Mouse (Mus musculus) lung, postnatal 36 days (tissue): ENCODE measurements around the gene Irs3.
A peak's percentile ranks its signal among the peaks of the same experiment; 100 is the strongest.

Source experiments
- DNase-seq: peaks from one replicate; pipeline ENCODE4 v3.0.0; 2022; ENCODE audit warnings: mixed read lengths

The Irs3 gene

GRCm38 (mm10) chr5:137654746-137655145 lies 9.2 kb upstream of the Irs3 start:
- no peak for DNase-seq

- DNase-seq: no peak
These were observed 7.9 kb upstream of the Irs3 start for GRCm38 (mm10) chr5:137653366-137653765.

DNA sequence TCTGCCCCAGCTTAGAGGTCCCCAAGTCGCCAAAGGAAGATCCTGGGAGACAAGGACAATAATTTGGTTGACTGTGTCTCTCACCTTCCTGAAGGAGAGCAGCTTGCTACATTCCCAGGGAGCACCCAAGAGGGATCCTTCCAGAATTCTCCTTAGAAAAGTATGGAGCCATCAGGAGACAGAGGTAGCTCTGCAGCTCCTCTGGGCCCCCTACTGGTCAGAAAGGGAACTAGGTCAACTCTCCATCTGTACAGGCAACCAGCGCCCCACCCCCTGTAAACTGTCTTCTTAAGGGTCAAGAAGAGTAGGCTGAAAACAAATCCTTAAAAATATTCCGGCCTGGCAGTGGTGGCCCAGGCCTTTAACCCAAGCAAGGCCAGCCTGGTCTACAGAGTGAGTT lies 7.0 kb upstream of the Irs3 start:
- peak; percentile 89 for DNase-seq

- peak; percentile 34 for DNase-seq
These were observed 4.4 kb upstream of the Irs3 start for GRCm38 (mm10) chr5:137649669-137650571.

DNA sequence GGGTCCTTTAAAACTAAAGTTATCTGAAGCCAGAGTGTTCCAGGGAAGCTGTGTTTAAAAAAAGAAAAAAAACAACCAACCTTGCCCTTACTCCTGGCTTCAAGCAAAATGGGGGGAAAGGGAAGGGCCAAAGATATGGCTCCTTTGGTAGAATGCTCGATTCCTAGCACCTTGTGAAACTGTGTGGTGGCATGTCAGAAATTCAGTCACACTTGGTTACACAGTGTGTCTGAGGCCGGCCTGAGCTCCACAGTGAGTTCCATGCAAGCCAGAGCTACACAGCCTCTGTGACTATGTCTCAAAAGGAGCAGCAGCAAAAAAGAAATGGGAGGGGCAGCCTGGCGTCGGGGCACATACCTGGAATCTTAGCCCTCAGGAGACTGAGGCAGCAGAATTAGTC lies 3.7 kb upstream of the Irs3 start:
- no peak for DNase-seq

DNA sequence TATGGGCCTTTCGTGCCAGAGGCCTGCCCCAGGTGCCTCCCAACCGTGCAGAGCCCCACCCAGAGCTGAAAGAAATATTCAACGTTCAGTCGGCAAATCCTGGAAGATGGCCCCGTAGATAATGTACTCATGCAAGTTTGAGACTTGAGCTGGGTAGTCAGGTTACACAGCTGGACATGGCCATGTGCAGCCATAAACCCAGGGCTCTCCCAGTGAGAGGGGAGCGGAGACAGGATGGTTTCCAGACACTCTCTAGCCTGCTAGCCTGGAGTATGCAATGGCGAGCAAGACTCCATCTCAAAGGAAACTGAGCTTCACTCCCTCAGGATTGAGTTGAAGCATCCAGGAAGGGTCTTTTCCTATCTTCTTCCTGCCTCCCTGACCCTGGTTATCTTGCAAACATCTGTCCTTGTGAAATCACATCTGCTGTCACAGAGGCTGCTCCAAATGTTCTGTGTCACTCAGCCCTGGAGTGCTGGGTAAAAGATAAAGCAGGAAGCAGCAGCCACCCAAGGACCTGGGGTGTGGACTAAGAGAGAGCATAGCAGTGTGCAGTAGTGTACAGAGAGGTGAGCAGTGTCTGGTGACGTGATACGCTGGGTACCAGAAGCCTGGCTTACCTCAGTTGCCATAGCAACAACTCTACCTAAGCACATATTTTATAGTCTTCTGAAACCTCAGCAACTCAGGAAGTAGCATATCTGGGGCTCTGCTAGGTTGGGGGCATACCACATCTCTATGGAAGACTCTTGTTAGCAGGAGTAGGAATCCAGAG lies 2.5 kb upstream of the Irs3 start:
- no peak for DNase-seq

- peak; percentile 45 for DNase-seq
These were observed 343 bp downstream of the Irs3 start for GRCm38 (mm10) chr5:137645091-137645651.

DNA sequence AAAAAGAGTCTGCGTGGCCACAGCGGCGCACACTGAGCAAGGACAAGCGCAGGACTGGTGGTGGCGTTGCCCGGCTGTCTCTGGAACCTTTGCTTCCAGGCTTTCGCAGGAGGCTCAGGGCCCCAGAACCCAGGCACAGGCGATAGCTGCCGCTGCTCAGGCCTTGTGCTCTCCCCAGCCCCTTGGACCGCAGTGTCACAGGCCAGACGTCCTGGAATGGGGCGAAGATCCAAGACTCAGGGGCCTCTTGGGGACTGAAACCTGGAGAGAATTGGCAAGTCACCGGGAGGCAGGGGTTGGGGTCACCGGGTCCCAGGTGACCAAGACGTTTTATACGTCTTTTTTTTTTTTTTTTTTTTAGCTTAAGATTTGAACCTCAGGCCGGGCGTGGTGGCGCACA lies 1.0 kb downstream of the Irs3 start:
- no peak for DNase-seq

GRCm38 (mm10) chr5:137642886-137643285 lies 2.6 kb downstream of the Irs3 start:
- no peak for DNase-seq

DNA sequence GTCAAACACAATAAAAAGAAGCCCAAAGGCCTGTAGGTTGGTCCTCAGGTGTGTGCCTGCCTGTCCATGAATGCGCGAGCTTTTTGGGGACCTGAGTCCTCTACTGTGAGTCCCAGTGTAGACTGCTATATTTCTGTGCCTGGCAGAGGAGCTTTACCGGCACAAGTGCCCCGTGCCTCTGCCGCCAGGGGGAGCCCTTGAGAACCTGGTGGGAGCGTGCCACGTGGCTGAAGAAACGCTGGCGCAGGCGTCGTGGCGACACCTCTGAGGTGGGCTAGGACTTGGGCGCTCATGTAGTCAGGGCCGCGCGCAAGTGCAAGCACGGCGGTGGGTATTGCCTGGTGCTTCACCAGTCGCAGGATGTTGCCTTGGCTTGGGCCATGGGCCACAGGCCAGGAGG lies 4.5 kb downstream of the Irs3 start, which contains the start of gene Sap25:
Sap25 (plus strand) TSS at position 281 of the 400 bp plus-strand sequence.
- peak; percentile 46 for DNase-seq

GRCm38 (mm10) chr5:137639472-137639871 lies 6.0 kb downstream of the Irs3 start:
- DNase-seq: peak; percentile 58

DNA sequence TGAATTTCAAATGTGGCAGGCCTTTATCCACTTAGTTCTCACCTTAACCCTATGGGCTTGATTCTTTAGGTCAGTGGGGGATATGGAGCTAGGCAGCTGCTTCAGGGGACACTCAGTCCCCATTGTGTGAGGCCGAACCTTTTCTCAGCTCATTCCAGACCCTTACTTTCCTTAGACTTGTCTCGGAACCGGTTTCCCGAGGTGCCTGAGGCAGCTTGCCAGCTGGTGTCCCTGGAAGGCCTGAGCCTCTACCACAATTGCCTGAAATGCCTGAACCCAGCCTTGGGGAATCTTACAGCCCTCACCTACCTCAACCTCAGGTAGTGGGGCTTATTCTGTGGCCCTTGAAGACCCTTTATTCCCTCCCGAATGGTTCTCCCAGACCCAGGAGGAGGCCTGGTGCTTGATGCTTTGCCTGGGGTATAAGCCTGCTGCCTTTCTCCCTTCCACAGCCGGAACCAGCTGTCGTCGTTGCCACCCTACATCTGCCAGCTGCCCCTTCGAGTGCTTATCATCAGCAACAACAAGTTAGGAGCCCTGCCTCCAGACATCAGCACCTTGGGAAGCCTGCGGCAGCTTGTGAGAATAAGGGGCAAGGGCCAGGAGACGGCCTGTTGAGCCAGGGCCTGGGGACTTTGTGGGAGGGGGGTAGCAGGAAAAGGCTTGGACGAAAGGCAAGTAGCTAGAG lies 12.0 kb downstream of the Irs3 start:
- DNase-seq: peak; percentile 83

DNA sequence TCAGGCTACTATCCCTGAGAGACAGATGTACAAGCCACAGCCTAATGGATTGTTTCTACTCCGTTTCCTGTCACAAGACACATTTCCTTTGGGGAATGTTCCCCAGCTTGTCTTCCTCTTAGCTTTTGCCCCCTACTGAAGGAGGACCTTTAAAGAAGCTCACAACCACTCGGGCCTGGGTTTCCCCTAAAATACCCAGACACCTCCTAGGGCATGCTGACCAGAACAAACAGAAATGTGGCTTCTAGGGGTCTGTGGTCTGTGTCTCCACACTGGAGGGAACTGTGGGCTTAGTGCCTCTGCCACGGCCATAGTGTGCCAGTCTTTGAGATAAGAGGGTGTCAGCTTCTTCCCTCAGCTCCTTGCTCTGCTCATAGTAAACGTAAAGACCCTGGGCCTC lies 13.9 kb downstream of the Irs3 start:
- DNase-seq: no peak

DNA sequence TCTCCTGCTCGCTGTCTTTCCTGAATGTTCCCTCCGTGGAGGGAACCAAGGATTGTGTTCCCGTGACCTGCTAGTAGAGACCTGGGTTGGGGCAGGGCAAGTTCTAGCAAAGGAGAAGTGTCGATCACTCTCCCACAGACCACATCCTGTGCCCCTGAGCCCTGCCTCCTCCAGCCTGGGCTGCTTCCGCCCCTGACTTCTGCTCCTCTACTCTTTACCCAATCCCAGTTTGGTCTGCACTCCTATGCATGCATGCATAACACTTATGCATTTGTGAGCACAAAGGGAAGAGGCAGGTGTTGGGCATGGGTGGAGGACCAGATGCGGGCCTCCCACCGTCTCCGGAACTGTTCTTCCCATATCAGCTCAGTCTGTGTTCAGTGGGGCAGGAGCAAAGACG lies 14.3 kb downstream of the Irs3 start:
- peak; percentile 76 for DNase-seq

DNA sequence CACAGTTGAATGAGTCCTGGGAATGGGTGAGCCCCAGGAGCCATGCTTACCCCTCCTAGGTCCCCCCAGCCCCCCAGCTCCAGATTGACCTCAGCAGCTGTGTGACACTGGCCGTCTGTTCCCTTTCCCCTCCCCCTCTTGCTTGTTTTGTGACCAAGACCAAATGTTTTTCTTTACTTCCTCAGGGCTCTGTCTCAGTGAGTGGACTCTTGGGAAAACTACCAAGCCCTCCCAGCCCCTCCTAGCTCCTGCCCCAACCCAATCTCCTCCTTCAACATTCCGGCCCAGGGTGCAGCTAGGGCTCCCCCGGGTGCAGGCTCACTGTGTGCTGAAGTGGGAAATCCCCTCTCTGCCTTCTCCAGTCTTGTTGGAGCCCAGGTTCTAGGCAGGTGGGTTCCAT lies 14.9 kb downstream of the Irs3 start:
- DNase-seq: peak; percentile 76

- peak; percentile 75 for DNase-seq
These were observed 15.5 kb downstream of the Irs3 start for GRCm38 (mm10) chr5:137629906-137630545.

GRCm38 (mm10) chr5:137629306-137629721 lies 16.2 kb downstream of the Irs3 start:
- DNase-seq: peak; percentile 80

- peak; percentile 100 for DNase-seq
These were observed 16.8 kb downstream of the Irs3 start, which contains the start of the genes Fbxo24, Lrch4 and Gm20605 for GRCm38 (mm10) chr5:137628498-137629305. Fbxo24 (minus strand) TSS chr5:137629002. Lrch4 (plus strand) TSS chr5:137629121. Gm20605 (plus strand) TSS chr5:137629175.

DNA sequence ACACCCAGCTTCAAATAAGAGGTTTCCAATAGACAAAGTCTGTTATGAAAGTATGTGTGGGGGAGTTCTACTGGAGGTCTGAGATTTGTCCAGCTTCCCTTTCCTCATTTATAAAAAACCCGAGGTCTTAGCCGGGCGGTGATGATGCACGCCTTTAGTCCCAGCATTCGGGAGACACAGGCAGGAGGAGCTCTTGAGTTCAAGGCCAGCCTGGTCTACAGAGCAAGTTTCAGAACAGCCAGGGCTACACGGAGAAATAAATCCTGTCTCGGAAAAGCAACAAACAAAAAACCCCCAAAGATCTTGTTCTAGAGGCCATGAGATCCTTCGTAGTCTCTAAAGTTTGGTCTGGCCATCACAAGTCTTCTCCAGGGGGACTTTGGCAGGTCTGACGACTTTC lies 17.5 kb downstream of the Irs3 start:
- DNase-seq: peak; percentile 67

- no peak for DNase-seq
These were observed 21.5 kb downstream of the Irs3 start for GRCm38 (mm10) chr5:137623937-137624530.

DNA sequence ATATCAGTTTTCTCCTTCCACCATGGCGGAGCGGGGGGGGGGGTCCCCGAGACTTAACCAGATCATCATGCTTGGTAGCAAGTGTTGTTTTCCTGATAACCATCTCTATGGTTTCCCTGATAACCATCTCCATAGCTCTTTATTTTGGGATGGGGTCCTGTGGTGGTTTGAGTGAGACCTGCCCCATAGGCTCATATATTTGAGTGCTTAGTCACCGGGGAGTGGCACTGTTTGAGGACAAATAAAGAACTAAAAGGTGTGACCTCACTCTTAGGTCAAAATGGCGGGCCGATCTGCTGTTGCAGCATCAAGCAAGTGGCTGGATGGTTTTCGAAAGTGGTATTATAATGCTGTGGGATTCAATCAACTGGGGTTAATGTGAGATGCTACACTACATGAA lies 30.2 kb downstream of the Irs3 start:
- no peak for DNase-seq
